Mouse (Mus musculus) C2C12 (cell line): ENCODE results near the gene Kcnc1. TPM values are rescaled to one million over a fixed set of nuclear protein-coding genes. Genes with fewer than 3 reads are reported as not detected.
A peak's percentile ranks its signal among the peaks of the same experiment; 100 is the strongest.

Experiments
- H3K27me3 ChIP-seq: one replicate; pipeline ENCODE4 v1.6.1; 2011; ENCODE audit not compliant: control insufficient read depth, insufficient read depth, insufficient read length
- H3K36me3 ChIP-seq: one replicate; pipeline ENCODE4 v1.6.1; 2011; ENCODE audit not compliant: control insufficient read depth, insufficient read depth
- H3K4me3 ChIP-seq: one replicate; pipeline ENCODE4 v1.5.1; 2011; ENCODE audit warnings: mild to moderate bottlenecking, control low read depth; ENCODE audit not compliant: poor library complexity, insufficient read depth, severe bottlenecking
- H3K79me2 ChIP-seq: one replicate; pipeline ENCODE4 v1.6.1; 2011; ENCODE audit not compliant: control insufficient read depth, insufficient read depth
- H3K79me3 ChIP-seq: one replicate; pipeline ENCODE4 v1.6.1; 2011; ENCODE audit warnings: low read depth, control low read depth
- H3ac ChIP-seq: one replicate; pipeline ENCODE3; 2011; ENCODE audit warnings: low read depth; ENCODE audit not compliant: control insufficient read depth, insufficient read length
- CEBPB ChIP-seq: IDR thresholded peaks from one replicate; pipeline ENCODE4 v1.6.1; 2011; ENCODE audit warnings: low read depth, mild to moderate bottlenecking, control low read depth, moderate library complexity
- CTCF ChIP-seq: IDR thresholded peaks from one replicate; pipeline ENCODE4 v1.5.1; 2011; ENCODE audit not compliant: control insufficient read depth, insufficient read depth, insufficient read length
- FOSL1 ChIP-seq: IDR thresholded peaks from one replicate; pipeline ENCODE4 v1.8.0; 2011; ENCODE audit warnings: mild to moderate bottlenecking, low read length; ENCODE audit not compliant: poor library complexity, insufficient read depth, severe bottlenecking
- MAX ChIP-seq: IDR thresholded peaks from one replicate; pipeline ENCODE4 v1.6.1; 2011; ENCODE audit warnings: mild to moderate bottlenecking, control low read depth
- MYOD1 ChIP-seq: IDR thresholded peaks from one replicate; pipeline ENCODE4 v1.6.1; 2011; ENCODE audit warnings: low read depth; ENCODE audit not compliant: control insufficient read depth, insufficient read length
- MYOG ChIP-seq: IDR thresholded peaks from one replicate; pipeline ENCODE4 v1.6.1; 2011; ENCODE audit not compliant: control insufficient read depth, insufficient read length; ENCODE audit errors: extremely low read depth
- USF1 ChIP-seq: IDR thresholded peaks from one replicate; pipeline ENCODE4 v1.6.1; 2011; ENCODE audit warnings: low read depth, mild to moderate bottlenecking, control low read depth, moderate library complexity
- polyA plus RNA-seq: library from polyadenylated mRNA; unstranded; fragments of >200 nt; fragmentation: generic; extraction: Trizol; gene quantifications from one replicate; pipeline ENCODE4 v1.2.1, GENCODE M21; 2012; ENCODE audit warnings: missing spikeins

The Kcnc1 gene
- polyA plus RNA-seq, 1 experiment = 0.01 TPM

DNA sequence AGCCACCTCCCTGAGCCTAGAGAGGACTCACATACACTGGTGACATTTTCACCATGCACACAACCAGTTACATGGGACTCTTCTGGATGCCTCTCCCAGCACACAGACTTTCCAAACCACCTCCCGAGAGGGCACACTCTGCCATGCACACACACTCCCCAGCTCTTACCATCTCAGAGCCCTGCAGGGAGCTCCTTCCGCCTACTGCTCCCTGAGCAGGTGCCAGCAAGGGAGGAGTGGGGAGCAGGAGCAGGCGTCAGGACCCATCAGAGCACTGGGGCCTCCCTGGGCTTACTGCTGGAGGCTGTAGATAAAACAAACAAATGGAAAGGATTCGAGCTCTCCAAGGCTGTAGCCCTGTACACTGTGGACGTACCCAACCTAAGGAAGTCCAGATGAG is 25.2 kb downstream of the Kcnc1 start:
- no peak overlapping the region for H3ac ChIP-seq
- H3K27me3 ChIP-seq = peaks cover 72% of the 10 kb centered on the region
- no peaks in the 10 kb centered on the region for H3K79me3 ChIP-seq
- TF ChIP-seq MAX = no peak
- no peak for TF ChIP-seq MYOG
- no peak for TF ChIP-seq MYOD1
- no peak for TF ChIP-seq FOSL1
- TF ChIP-seq CEBPB = no peak
- TF ChIP-seq USF1 = no peak
- TF ChIP-seq CTCF = no peak
- H3K36me3 ChIP-seq = no peaks in the 10 kb centered on the region
- H3K79me2 ChIP-seq = no peaks in the 10 kb centered on the region
- H3K4me3 ChIP-seq = no peak overlapping the region

DNA sequence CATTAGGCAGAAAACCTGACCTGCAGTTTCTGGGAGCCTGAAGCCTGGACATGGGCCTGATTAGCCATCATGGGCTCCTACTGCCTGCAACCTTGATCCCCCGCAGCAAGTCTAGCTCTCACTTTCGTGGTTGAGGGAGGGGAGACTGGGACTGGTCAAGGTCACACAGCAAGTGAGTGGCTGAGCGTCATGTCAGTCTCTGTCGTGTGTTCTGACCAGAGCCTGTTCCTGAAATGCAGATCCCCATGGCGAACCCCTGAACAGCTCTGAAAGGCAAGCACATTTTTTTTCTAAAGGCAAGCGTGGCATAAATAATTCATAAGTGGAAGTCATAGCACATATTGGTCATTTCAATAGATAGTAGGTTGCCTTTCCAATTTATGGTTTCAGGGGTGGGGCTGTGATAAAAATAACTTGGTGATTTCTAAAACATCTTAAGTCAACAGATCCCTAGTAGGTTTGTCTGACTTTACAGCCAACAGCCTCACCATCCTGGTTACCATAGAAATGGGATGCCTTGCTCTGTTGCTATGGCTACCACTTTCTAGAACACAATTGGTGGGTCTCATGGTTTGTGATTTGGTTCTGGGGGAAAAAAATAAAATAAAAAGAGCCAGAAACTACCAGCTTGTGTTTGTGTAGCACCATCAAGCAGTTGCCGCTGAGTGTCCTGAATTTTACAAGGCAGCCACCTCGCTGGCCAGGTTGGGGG is 25.9 kb downstream of the Kcnc1 start:
- Histone ChIP-seq H3K79me3 (no peaks in the 10 kb centered on the region), H3K79me2 (no peaks in the 10 kb centered on the region), H3K36me3 (no peaks in the 10 kb centered on the region), H3ac (no peak overlapping the region), H3K27me3 (peaks cover 72% of the 10 kb centered on the region), H3K4me3 (no peak overlapping the region)
- TF ChIP-seq CTCF = no peak
- TF ChIP-seq FOSL1 = no peak
- no peak for TF ChIP-seq MYOD1
- no peak for TF ChIP-seq MAX
- no peak for TF ChIP-seq USF1
- no peak for TF ChIP-seq CEBPB
- no peak for TF ChIP-seq MYOG

DNA sequence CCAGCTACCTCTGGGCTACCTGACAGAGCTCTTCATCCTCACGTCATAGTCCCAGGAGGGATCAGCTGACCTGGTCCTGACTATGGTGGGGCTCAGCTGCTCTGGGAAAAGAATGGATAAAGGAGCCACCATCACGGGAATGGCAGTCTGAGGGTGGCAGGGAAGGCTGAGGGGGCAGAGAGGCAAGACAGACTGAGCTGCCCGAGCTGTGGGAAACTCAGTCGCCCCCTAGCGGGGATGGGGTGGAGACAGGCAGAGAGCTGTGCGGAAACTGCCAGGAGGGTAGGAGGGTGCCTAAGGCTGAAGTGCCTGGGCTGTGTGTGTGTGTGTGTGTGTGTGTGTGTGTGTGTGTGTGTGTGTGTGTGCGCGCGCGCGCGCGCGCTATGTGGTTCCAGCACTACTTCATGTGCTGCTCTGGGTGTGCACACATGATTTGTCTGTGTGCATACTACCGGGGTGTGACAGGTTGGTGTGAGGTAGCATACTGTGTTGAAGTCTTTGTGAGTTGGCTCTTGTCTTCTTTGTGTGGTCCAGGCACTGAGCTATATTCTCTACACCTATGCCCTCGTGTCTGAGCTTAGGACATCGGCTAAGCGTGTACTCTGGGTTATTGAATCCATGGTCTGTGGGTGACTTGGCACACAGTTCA is 26.6 kb downstream of the Kcnc1 start:
- Histone ChIP-seq H3K36me3 (no peaks in the 10 kb centered on the region), H3K79me2 (no peaks in the 10 kb centered on the region), H3K27me3 (peaks cover 72% of the 10 kb centered on the region), H3K4me3 (no peak overlapping the region), H3ac (no peak overlapping the region), H3K79me3 (no peaks in the 10 kb centered on the region)
- TF ChIP-seq CTCF (peak; percentile 69), MYOD1 (no peak)

DNA sequence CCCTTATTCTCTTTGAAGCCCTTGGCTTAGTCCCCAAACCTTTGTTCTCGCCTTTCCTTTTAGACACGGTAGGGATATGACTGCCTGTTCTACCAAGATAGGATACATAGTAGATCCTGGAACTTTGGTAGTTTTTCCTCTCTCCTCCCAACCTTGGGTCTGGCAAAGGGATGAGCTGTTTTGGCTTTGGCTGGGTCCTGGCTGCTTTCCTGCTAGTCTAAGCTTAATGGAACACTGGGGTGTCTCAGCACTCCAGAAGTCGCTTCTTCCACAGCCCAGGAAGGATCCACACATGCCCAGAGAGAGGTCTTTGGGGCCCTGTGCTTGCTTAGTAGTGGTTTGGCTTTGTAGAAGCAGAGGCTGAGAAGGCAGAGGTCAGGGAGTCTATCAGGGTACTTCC is 27.7 kb downstream of the Kcnc1 start:
- Histone ChIP-seq H3K79me2 (no peaks in the 10 kb centered on the region), H3K36me3 (no peaks in the 10 kb centered on the region), H3K27me3 (peaks cover 63% of the 10 kb centered on the region), H3K4me3 (no peak overlapping the region), H3K79me3 (no peaks in the 10 kb centered on the region), H3ac (no peak overlapping the region)
- no peak for TF ChIP-seq USF1
- TF ChIP-seq MYOG = no peak
- TF ChIP-seq MYOD1 = no peak
- TF ChIP-seq CEBPB = no peak
- no peak for TF ChIP-seq FOSL1
- no peak for TF ChIP-seq MAX
- no peak for TF ChIP-seq CTCF

DNA sequence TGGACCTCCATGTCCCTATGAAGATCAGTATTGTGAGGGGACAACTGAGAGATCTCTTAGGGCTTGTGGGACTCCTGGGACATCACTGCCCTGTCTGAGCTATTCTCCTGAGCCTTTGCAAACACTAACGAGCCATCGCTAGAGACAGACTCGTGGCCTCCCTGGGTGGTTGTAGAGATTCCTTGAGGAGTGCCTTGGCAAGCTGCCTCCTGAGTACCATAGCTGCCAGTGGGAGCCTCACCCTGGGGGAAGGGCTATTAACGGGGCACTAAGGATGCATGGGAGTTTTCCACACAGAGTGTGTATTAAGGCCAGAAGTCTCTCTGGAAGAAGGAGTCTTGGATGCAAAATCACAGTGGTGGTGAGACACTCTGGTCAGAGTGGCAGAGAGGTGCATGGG is 28.7 kb downstream of the Kcnc1 start:
- no peak for TF ChIP-seq MAX
- no peaks in the 10 kb centered on the region for H3K79me2 ChIP-seq
- H3K36me3 ChIP-seq = no peaks in the 10 kb centered on the region
- peaks cover 63% of the 10 kb centered on the region for H3K27me3 ChIP-seq
- no peak overlapping the region for H3K4me3 ChIP-seq
- H3ac ChIP-seq = no peak overlapping the region
- H3K79me3 ChIP-seq = no peaks in the 10 kb centered on the region

DNA sequence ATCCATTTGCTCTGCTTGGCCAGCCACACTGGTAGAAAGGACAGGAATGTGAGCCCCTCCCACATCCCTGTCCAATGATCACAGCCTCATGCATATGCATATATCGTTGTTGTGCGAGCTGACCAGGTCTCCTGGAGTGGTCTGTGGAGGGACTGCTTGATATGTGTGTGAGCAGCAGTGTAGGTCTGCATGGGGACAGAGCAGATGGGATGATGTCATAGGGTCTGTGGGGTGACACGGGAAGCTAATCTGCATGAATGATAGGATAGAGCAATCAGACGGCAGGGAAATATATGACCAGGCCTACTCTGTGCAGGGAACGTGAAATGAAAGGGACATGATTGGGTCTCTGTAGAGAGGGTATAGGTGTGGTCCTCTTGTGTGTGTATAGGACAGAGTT is 37.6 kb downstream of the Kcnc1 start:
- no peak for TF ChIP-seq CEBPB
- no peak for TF ChIP-seq USF1
- no peak for TF ChIP-seq MYOG
- TF ChIP-seq MYOD1 = no peak
- Histone ChIP-seq H3K79me2 (no peaks in the 10 kb centered on the region), H3K4me3 (no peak overlapping the region), H3K36me3 (no peaks in the 10 kb centered on the region), H3K27me3 (peaks cover 50% of the 10 kb centered on the region), H3K79me3 (no peaks in the 10 kb centered on the region), H3ac (no peak overlapping the region)
